Mouse (Mus musculus) right cerebral cortex, adult 18-20 months (tissue): ENCODE results near the gene Dock10.

Source experiments
- DNase-seq: peaks from one replicate; pipeline ENCODE4 v3.0.0; 2022; ENCODE audit warnings: mixed read lengths

The Dock10 gene

DNA sequence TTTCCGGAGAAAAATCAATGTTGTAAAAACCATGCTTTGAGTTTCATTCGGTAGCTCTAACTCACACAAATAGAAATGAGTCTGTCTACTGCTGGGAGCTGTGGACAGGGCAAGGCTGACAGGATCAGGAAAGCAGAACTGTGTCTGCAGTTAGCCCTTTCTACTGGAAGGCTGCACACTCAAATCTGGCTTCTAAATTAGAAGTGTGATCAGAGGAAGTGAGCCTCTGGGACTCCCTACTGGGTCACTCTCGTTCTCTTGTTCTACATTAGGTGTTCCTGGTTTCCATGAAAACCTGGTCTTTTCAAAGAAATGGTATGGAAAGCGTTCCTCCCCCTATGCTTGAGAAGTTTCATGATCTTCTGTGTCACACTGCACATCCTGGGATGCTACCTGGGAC, 103.1 kb downstream of the Dock10 start:
- DNase-seq = no peak

DNA sequence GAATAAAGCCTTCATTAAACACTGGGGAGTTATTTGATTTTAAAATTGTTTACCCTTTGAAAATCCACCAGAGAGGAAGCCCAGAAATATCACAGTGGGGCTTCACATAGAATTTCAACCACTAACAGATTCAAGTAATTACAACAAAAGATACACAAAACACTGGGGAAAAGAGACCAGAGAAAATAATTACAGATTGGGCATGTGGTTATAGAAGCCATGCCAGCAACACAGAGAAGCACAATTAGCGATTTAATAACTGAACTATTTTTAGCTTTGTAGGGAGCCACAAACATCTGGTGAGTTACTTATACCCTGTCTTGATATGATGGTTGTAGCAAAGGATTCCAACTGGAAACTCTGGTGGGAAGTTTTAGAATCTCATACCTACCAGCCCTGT, 104.2 kb downstream of the Dock10 start:
- no peak for DNase-seq

- no peak for DNase-seq
Measured at GRCm38 (mm10) chr1:80652803-80653202, 105.5 kb downstream of the Dock10 start.

- no peak for DNase-seq
Measured at GRCm38 (mm10) chr1:80652083-80652482, 106.2 kb downstream of the Dock10 start.

DNA sequence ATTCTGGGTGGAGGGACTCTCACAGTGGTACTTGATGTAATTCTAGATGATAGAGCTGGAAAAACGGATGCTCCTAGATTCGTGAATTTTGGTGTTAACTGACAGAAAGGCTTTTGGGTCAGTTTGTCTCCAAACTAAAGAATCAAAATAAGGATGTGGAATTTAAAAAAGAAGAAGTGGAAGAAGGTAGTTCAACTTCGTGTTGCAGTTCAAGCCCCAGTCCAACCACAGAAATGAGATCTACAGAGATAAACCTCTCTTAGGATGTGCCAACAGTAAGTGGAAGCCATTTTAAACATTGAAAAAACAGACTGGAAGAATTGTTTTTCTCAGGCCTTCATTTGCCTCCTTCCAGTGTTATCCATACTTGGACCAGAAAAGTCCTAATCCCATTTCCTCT, 111.7 kb downstream of the Dock10 start:
- DNase-seq = no peak

GRCm38 (mm10) chr1:80643866-80644451, 114.4 kb downstream of the Dock10 start:
- DNase-seq = no peak

- DNase-seq = no peak
Measured at GRCm38 (mm10) chr1:80641832-80642231, 116.5 kb downstream of the Dock10 start.

DNA sequence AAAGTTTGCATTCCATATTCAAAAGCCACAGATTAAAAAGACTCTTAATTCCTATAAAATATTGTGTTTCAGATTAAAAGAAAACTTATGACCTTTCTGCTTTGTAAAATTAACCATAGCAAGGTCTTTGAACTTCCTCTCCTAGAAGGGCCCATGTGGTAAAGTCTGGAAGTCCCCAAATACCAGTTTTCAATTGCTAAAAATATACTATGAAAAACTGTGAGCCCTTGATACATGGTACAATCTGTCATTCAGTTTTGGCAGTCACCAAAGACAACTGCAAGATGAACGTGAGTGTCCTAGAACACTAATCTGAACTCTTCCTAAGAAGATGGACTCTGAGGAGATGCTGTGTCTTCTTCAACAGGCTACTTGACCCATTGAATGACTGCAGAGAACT, 117.0 kb downstream of the Dock10 start:
- no peak for DNase-seq

- no peak for DNase-seq
Measured at GRCm38 (mm10) chr1:80639553-80639952, 118.8 kb downstream of the Dock10 start.

DNA sequence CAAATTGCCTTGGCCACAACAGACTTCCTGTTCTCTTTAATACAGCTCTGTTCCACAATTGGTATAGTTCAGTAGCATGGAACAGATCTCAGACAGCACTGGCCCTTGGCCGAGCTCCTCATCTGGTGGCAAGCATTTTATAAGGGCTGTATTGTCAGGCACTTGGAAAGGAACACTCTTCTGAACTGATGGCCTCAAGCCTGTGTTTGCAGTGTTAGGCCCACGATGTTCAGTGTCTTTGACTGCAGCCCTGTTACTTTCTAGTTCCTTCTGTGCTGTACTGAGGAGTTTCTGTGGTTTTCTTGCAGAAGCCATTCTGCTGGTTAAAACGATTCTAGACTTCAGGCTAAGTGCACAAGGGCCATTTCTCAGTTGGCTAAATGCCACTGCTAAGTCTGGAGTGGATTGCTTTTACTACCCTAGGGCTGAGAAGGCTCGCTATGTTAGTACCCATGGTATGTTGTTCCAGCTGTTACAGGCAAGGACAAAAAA, 121.1 kb downstream of the Dock10 start:
- peak; percentile 47 for DNase-seq

DNA sequence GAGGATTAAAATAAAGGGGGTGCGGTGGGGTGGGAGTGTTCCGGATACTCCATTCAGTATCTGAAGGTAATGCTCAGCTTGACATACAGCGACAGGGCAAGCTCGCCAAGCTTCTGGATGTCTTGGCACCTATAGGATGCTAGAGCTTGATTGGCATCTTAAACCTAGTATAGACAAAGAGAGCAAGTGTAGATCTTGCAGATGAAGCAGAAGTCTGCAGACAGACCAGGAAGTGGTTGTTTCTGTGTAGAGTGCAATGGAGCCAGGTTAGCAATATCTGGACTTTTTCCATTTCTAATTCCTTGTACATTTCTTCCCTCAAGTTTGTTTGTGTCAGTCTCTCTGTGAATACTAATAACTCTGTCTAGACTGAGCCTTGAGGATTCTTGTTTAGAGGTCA, 122.5 kb downstream of the Dock10 start:
- no peak for DNase-seq

GRCm38 (mm10) chr1:80633536-80633935, 124.8 kb downstream of the Dock10 start:
- no peak for DNase-seq

GRCm38 (mm10) chr1:80630179-80631149, 127.9 kb downstream of the Dock10 start:
- DNase-seq = no peak

DNA sequence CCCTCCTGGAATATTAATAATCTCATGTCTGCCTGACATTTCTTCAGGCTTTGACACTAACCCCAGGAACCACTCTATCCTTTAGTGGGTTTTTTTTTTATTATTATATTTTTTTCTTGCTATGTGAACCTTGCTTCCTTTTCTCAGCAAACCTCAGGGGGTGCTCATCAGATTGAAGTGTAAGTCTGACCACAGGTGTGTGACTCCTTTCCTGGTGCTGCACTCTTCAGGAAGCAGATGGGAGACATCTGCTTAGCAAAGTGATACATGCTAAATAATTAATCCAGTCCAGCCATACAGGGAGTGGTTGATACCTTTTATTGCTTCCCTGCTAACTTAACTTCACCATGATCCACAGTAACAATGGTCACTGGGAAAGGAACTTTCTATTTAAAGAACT, 130.3 kb downstream of the Dock10 start:
- DNase-seq = no peak

DNA sequence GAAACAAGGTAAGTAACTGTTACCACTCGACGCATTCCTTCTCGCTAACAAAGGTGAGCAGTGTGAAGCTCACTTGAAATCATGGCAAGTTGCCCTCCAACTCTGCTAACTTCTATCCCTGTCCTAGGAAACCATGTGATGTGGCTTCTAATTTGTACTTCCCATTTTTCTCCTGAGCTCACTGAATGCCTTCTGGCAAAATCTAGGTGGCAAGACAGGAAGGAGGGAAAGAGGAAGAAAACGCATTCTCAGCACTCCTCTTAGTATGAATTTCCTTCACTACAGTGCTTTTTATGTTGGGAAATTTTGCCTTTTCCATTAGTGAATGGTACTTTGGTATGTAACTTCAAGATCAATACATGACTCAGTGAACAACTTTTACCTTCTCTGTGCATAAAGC, 131.5 kb downstream of the Dock10 start:
- DNase-seq = no peak

GRCm38 (mm10) chr1:80625371-80625770, 133.0 kb downstream of the Dock10 start:
- DNase-seq = no peak

DNA sequence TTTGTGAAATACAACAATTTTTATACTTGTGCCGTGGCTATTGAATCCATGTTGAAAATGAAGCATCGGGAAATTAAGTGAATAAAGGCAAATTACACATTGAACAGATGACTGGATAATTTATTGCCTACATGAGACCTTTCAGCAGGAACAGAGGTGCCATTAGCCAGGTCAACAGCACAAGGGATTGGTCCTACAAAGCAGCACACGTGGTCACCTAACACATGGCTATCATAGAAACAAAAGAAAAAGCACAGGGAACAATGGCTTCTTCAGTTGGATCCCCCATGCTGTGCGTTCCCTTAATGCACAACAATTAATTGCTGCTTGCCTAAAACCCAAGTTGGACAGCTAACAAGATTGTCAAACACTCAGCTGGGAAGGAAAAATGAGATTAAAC, 133.8 kb downstream of the Dock10 start:
- DNase-seq = no peak

GRCm38 (mm10) chr1:80622646-80623045, 135.7 kb downstream of the Dock10 start:
- DNase-seq = no peak

DNA sequence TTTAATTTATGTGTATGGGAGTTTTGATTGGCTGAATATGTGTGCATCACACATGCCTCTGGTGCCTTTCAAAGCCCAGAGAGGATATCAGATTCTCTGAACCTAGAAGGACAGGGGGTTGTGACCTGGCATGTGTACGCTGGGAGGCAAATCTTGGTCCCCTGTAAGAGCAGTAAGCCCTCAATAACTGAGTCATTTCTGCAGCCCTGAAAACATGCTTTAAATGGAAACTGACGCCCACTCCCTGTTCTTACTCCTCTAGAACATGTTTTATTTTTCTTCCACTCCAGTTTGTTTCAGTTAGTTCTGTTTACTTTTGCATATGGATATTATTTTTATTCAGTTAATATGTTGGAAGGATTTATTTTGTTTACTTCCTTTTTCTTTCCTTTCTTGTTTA, 139.2 kb downstream of the Dock10 start:
- DNase-seq = peak; percentile 20

GRCm38 (mm10) chr1:80616671-80617070, 141.7 kb downstream of the Dock10 start:
- peak; percentile 46 for DNase-seq

- no peak for DNase-seq
Measured at GRCm38 (mm10) chr1:80614750-80615149, 143.6 kb downstream of the Dock10 start.

DNA sequence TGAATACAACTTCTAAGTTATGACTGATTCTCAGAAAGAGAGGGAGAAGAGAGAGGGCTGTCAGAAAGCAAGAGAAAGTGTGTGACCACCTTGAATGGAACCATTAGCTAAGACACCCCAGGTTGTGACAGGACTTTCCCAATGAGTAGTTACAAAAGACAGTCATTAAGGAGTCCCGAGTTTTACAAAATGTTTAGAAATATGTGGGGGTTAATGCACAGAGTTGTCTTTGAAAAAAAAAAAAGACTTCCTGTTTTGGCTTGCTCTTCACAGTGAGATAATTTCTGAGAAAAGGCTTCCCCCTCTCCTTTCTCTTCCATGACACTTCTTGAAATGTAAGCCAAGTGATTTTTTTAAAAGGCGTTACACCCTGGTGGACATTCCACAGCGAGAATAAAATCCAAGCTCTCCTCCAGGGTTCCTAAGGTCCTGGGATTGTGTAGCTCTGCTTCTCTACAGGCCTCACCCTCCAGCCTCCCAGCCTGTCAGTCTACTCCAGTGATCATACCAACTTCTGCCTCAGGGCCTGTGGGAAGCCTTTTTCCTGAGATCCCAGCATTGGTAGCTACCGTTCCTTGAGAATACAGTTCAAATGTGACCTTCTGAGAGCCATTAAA, 144.8 kb downstream of the Dock10 start:
- no peak for DNase-seq

DNA sequence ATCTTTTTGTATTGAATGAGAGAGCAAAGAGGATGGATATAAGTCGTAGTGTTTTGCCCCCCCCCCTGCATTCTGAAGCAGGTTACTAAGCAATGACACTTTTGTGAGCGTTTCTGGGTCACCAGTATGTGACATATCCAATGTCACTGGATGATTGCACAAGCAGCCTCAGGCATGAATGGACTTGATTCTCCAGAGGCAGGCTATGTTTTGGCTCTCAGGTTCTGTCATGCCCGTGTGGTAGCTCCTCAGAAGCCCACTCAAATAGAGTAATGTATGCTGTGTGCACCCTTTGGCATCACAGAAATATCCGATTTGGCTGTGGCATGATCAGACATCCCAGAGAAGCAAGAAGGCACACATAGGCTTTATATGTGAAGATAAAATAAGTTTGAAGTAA, 150.8 kb downstream of the Dock10 start:
- DNase-seq = no peak
